Comparison of ENCODE assay signal across 8 mouse cellular contexts in genomic region chr7:16299419-16300035, GRCm38 (mm10). TPM values are rescaled to one million over a fixed set of nuclear protein-coding genes. Genes with fewer than 3 reads are reported as not detected.
A peak's percentile ranks its signal among the peaks of the same experiment; 100 is the strongest.
DNase-seq lines count a peak whose midpoint lies in the region; ATAC-seq and TF ChIP-seq lines count a peak whose summit lies in the region.

No protein-coding gene starts in this region.

- 1% methylated on average over 52 of the region's 52 CpGs for WGBS in hindbrain, embryonic 10.5 days
- under 1% methylated on average over 49 of the region's 52 CpGs for WGBS in lung, postnatal 0 days

- no peaks in the 10 kb centered on the region for H3K9me3 ChIP-seq in ES-E14 (ENCODE audit: control insufficient read depth, insufficient read depth, low read depth, low read length)
- H3K9me3 ChIP-seq in hindbrain, embryonic 10.5 days: no peaks in the 10 kb centered on the region
- H3K9me3 ChIP-seq in lung, postnatal 0 days (ENCODE audit: low read length): no peaks in the 10 kb centered on the region

- peaks cover 12% of the 10 kb centered on the region for H3K27me3 ChIP-seq in hindbrain, embryonic 10.5 days (ENCODE audit: insufficient read depth, poor library complexity, severe bottlenecking)
- no peaks in the 10 kb centered on the region for H3K27me3 ChIP-seq in lung, postnatal 0 days (replicated peaks; ENCODE audit: insufficient read depth, low read length)

- DNase-seq in ES-E14 (ENCODE audit: low read depth, low spot score): no peak
- peak; percentile 94 for DNase-seq in cerebellum, adult 9-10 months
- DNase-seq in frontal cortex, adult 2 months (ENCODE audit: extremely low spot score in 1 of 2, low spot score in 1 of 2): peak; percentile 90 to 97
- peak; percentile 95 for DNase-seq in hindbrain, embryonic 10.5 days (ENCODE audit: low spot score)
- DNase-seq in layer of hippocampus, postnatal 14 days (ENCODE audit: low spot score in 2 of 2): peak; percentile 94 to 97
- peak; percentile 82 for DNase-seq in lung, postnatal 0 days (ENCODE audit: low spot score)
- DNase-seq in ovary, postnatal 14 days (ENCODE audit: low spot score): peak; percentile 79
- DNase-seq in thymus, postnatal 0 days (ENCODE audit: low spot score): peak; percentile 56

- TF ChIP-seq CTCF in lung, postnatal 0 days (IDR thresholded peaks at IDR 0.05): no peak

- H3K36me3 ChIP-seq in ES-E14 (ENCODE audit: control insufficient read depth, insufficient read depth, low read length, poor library complexity, severe bottlenecking): no peaks in the 10 kb centered on the region
- H3K36me3 ChIP-seq in hindbrain, embryonic 10.5 days: no peaks in the 10 kb centered on the region
- no peaks in the 10 kb centered on the region for H3K36me3 ChIP-seq in lung, postnatal 0 days (ENCODE audit: insufficient read depth, low read length)

- TF ChIP-seq EP300 in lung, postnatal 0 days (IDR thresholded peaks at IDR 0.05): no peak

- peak overlapping the region; percentile 18; the same call in 1 of the 2 replicates for H3K9ac ChIP-seq in ES-E14 (ENCODE audit: insufficient read depth, low read depth, low read length, poor library complexity, severe bottlenecking)
- no peak overlapping the region for H3K9ac ChIP-seq in lung, postnatal 0 days (replicated peaks; ENCODE audit: low read depth)

- H3K4me2 ChIP-seq in lung, postnatal 0 days (replicated peaks; ENCODE audit: low read depth, low read length): peak overlapping the region; percentile 39; the same call in 1 of the 2 replicates

- ATAC-seq in lung, postnatal 0 days: peak; percentile 59

- H3K4me1 ChIP-seq in ES-E14 (ENCODE audit: control insufficient read depth in 2 of 2, insufficient read depth in 2 of 2, low read length in 2 of 2, poor library complexity in 1 of 2): peaks cover 0 to 17% of the 10 kb centered on the region in 2 experiments; a peak in 2 of 4 replicates
- peaks cover 46% of the 10 kb centered on the region for H3K4me1 ChIP-seq in hindbrain, embryonic 10.5 days (replicated peaks)
- H3K4me1 ChIP-seq in lung, postnatal 0 days (ENCODE audit: insufficient read depth, low read depth, low read length): peaks cover 16% of the 10 kb centered on the region

- in situ Hi-C loops in ES-E14 (cut with MboI; ENCODE audit: low sequenced_read_pairs in 2 of 2, unreplicated experiment in 2 of 2): no loop called here

- peak overlapping the region; percentile 53 to 60 for H3K4me3 ChIP-seq in ES-E14 (ENCODE audit: insufficient read depth in 1 of 2, low read depth in 1 of 2, low read length in 2 of 2, poor library complexity in 1 of 2, severe bottlenecking in 1 of 2)
- peak overlapping the region; percentile 60 for H3K4me3 ChIP-seq in hindbrain, embryonic 10.5 days
- peak overlapping the region; percentile 8; the same call in 1 of the 2 replicates for H3K4me3 ChIP-seq in lung, postnatal 0 days (ENCODE audit: low read depth, low read length)

- H3K27ac ChIP-seq in ES-E14 (ENCODE audit: insufficient read depth, low read depth, low read length, poor library complexity, severe bottlenecking): no peak overlapping the region
- peak overlapping the region; percentile 86 for H3K27ac ChIP-seq in hindbrain, embryonic 10.5 days
- no peak overlapping the region for H3K27ac ChIP-seq in lung, postnatal 0 days (ENCODE audit: low read length)

TF ChIP-seq in ES-E14, 5 proteins besides CTCF, POLR2A, EP300 and RAD21:
- TF ChIP-seq ZC3H11A (IDR thresholded peaks at IDR 0.05; ENCODE audit: borderline replicate concordance, low read depth, low read length) (no peak), CHD2 (IDR thresholded peaks at IDR 0.05; ENCODE audit: low read depth, low read length) (no peak), MAFK (IDR thresholded peaks at IDR 0.05; ENCODE audit: insufficient read depth, low read depth, low read length) (no peak), HCFC1 (IDR thresholded peaks at IDR 0.05; ENCODE audit: borderline replicate concordance, insufficient read depth, low read length) (no peak), ZNF384 (IDR thresholded peaks at IDR 0.05; ENCODE audit: low read depth, low read length) (no peak)

RNA-seq across cellular contexts. Expression of gene Bbc3, which starts 8.7 kb away (rescaled TPM):
- total RNA-seq in ES-E14 (2012; rRNA removed): 21.9 and 34.9 TPM in 2 replicates
- polyA plus RNA-seq in frontal cortex, adult 2 months (2012; rRNA removed): 17.1 and 18.2 TPM in 2 replicates
- polyA plus RNA-seq in hindbrain, embryonic 10.5 days (2016; fragmentation: Nextera tagmentation; extraction: Ambion mirVana): 17.6 and 19.1 TPM in 2 replicates
- 10 to 100 TPM; 16.6 to 20.4 TPM for total RNA-seq in layer of hippocampus, postnatal 14 days (2021)
- 30.0 and 31.1 TPM in 2 replicates for polyA plus RNA-seq in lung, postnatal 0 days (2015; fragmentation: Nextera tagmentation; extraction: Ambion mirVana)
- 8.0 and 9.2 TPM in 2 replicates for polyA plus RNA-seq in thymus, postnatal 0 days (2015; fragmentation: Nextera tagmentation; extraction: Ambion mirVana)

RNA-seq across cellular contexts. Expression of gene Ccdc9, which starts 12.9 kb away (rescaled TPM):
- 53.9 and 70.3 TPM in 2 replicates for total RNA-seq in ES-E14 (2012; rRNA removed)
- polyA plus RNA-seq in frontal cortex, adult 2 months (2012; rRNA removed): 91.2 and 91.4 TPM in 2 replicates
- polyA plus RNA-seq in hindbrain, embryonic 10.5 days (2016; fragmentation: Nextera tagmentation; extraction: Ambion mirVana): 32.2 and 37.4 TPM in 2 replicates
- total RNA-seq in layer of hippocampus, postnatal 14 days (2021): 10 to 100 TPM; 84.3 to 84.5 TPM
- polyA plus RNA-seq in lung, postnatal 0 days (2015; fragmentation: Nextera tagmentation; extraction: Ambion mirVana): 15.9 and 18.3 TPM in 2 replicates
- polyA plus RNA-seq in thymus, postnatal 0 days (2015; fragmentation: Nextera tagmentation; extraction: Ambion mirVana): 15.9 and 21.9 TPM in 2 replicates

RNA-seq across cellular contexts. Expression of gene Inafm1, which starts 26.1 kb away (rescaled TPM):
- 2.1 TPM in 2 replicates for total RNA-seq in ES-E14 (2012; rRNA removed)
- 57.6 and 58.4 TPM in 2 replicates for polyA plus RNA-seq in frontal cortex, adult 2 months (2012; rRNA removed)
- 7.7 and 13.0 TPM in 2 replicates for polyA plus RNA-seq in hindbrain, embryonic 10.5 days (2016; fragmentation: Nextera tagmentation; extraction: Ambion mirVana)
- total RNA-seq in layer of hippocampus, postnatal 14 days (2021): 10 to 100 TPM; 28.1 to 31.2 TPM
- polyA plus RNA-seq in lung, postnatal 0 days (2015; fragmentation: Nextera tagmentation; extraction: Ambion mirVana): 18.9 and 20.1 TPM in 2 replicates
- polyA plus RNA-seq in thymus, postnatal 0 days (2015; fragmentation: Nextera tagmentation; extraction: Ambion mirVana): 6.2 and 7.6 TPM in 2 replicates

RNA-seq across cellular contexts. Expression of gene C5ar1, which starts 40.2 kb away (rescaled TPM):
- not detected in 2 replicates for total RNA-seq in ES-E14 (2012; rRNA removed)
- 1.2 and 1.3 TPM in 2 replicates for polyA plus RNA-seq in frontal cortex, adult 2 months (2012; rRNA removed)
- polyA plus RNA-seq in hindbrain, embryonic 10.5 days (2016; fragmentation: Nextera tagmentation; extraction: Ambion mirVana): 0.96 and 0.97 TPM in 2 replicates
- total RNA-seq in layer of hippocampus, postnatal 14 days (2021): 1 to 10 TPM in 1 of 2 experiments, under 1 TPM in 1; 0.74 to 2.0 TPM
- 11.8 and 13.3 TPM in 2 replicates for polyA plus RNA-seq in lung, postnatal 0 days (2015; fragmentation: Nextera tagmentation; extraction: Ambion mirVana)
- polyA plus RNA-seq in thymus, postnatal 0 days (2015; fragmentation: Nextera tagmentation; extraction: Ambion mirVana): 1.1 and 1.2 TPM in 2 replicates

RNA-seq across cellular contexts. Expression of gene C5ar2, which starts 55.6 kb away (rescaled TPM):
- 0.05 and 0.13 TPM in 2 replicates for total RNA-seq in ES-E14 (2012; rRNA removed)
- polyA plus RNA-seq in frontal cortex, adult 2 months (2012; rRNA removed): 0.56 and 0.67 TPM in 2 replicates
- 0.05 TPM in 1 of 2 replicates, not detected in the other for polyA plus RNA-seq in hindbrain, embryonic 10.5 days (2016; fragmentation: Nextera tagmentation; extraction: Ambion mirVana)
- total RNA-seq in layer of hippocampus, postnatal 14 days (2021): under 1 TPM; 0.48 to 0.55 TPM
- 0.94 and 1.1 TPM in 2 replicates for polyA plus RNA-seq in lung, postnatal 0 days (2015; fragmentation: Nextera tagmentation; extraction: Ambion mirVana)
- 0.04 and 0.14 TPM in 2 replicates for polyA plus RNA-seq in thymus, postnatal 0 days (2015; fragmentation: Nextera tagmentation; extraction: Ambion mirVana)

Comparison
In these comparisons a context has a peak if more than half of its experiments do, and no peak if none do; other contexts are left out.
1. H3K4me3 ChIP-seq: peak in every context shown above with its lines; median percentile 60 in hindbrain, embryonic 10.5 days; 56 in ES-E14; 8 in lung, postnatal 0 days.